Mouse (Mus musculus): ENCODE measurements at regions not wholly inside any gene's neighbourhood (a gene's known extent, or its start where the extent isn't known, plus 50 kb on each side); places are given as distances from the start of the nearest gene placed in this dataset.

GRCm38 (mm10) chr4:124323589-124323988 lies 287.0 kb downstream of the 3100002H09Rik start:
- H3K4me1 ChIP-seq (ENCODE audit: insufficient read depth, low read depth, low read length): no peaks in the 10 kb centered on the region
- no peaks in the 10 kb centered on the region for H3K27me3 ChIP-seq (replicated peaks; ENCODE audit: insufficient read depth, low read length)
- H3K27ac ChIP-seq (ENCODE audit: low read length): no peak overlapping the region
- H3K36me3 ChIP-seq (ENCODE audit: insufficient read depth, low read length): no peaks in the 10 kb centered on the region
- ATAC-seq (no peak), DNase-seq (ENCODE audit: low spot score) (no peak)
- no peaks in the 10 kb centered on the region for H3K9me3 ChIP-seq (ENCODE audit: low read length)
- 61% methylated on average over 3 of the region's 3 CpGs for WGBS
- TF ChIP-seq CTCF (IDR thresholded peaks at IDR 0.05): no peak
- no peak for TF ChIP-seq EP300 (IDR thresholded peaks at IDR 0.05)
- H3K4me2 ChIP-seq (replicated peaks; ENCODE audit: low read depth, low read length): no peak overlapping the region
- no peak overlapping the region for H3K4me3 ChIP-seq (ENCODE audit: low read depth, low read length)
- no peak overlapping the region for H3K9ac ChIP-seq (replicated peaks; ENCODE audit: low read depth)

- 55% methylated on average over 7 of the region's 7 CpGs for WGBS
- no peak for TF ChIP-seq CTCF (IDR thresholded peaks at IDR 0.05)
- no peak for TF ChIP-seq EP300 (IDR thresholded peaks at IDR 0.05)
- H3K4me2 ChIP-seq (replicated peaks; ENCODE audit: low read depth, low read length): no peak overlapping the region
- H3K9ac ChIP-seq (replicated peaks; ENCODE audit: low read depth): no peak overlapping the region
- no peaks in the 10 kb centered on the region for H3K4me1 ChIP-seq (ENCODE audit: insufficient read depth, low read depth, low read length)
- ATAC-seq: no peak
- H3K4me3 ChIP-seq (ENCODE audit: low read depth, low read length): no peak overlapping the region
- H3K9me3 ChIP-seq (ENCODE audit: low read length): no peaks in the 10 kb centered on the region
- no peak overlapping the region for H3K27ac ChIP-seq (ENCODE audit: low read length)
- no peak for DNase-seq (ENCODE audit: low spot score)
- H3K36me3 ChIP-seq (ENCODE audit: insufficient read depth, low read length): no peaks in the 10 kb centered on the region
- no peaks in the 10 kb centered on the region for H3K27me3 ChIP-seq (replicated peaks; ENCODE audit: insufficient read depth, low read length)
Measured at GRCm38 (mm10) chr4:124321221-124321620, 289.4 kb downstream of the 3100002H09Rik start.

- ATAC-seq (no peak), DNase-seq (ENCODE audit: low spot score) (peak; percentile 24)
- H3K9me3 ChIP-seq (ENCODE audit: low read length): no peaks in the 10 kb centered on the region
- no peak for TF ChIP-seq CTCF (IDR thresholded peaks at IDR 0.05)
- TF ChIP-seq EP300 (IDR thresholded peaks at IDR 0.05): no peak
- no peak overlapping the region for H3K9ac ChIP-seq (replicated peaks; ENCODE audit: low read depth)
- no peak overlapping the region for H3K4me2 ChIP-seq (replicated peaks; ENCODE audit: low read depth, low read length)
- no peak overlapping the region for H3K27ac ChIP-seq (ENCODE audit: low read length)
- no peaks in the 10 kb centered on the region for H3K4me1 ChIP-seq (ENCODE audit: insufficient read depth, low read depth, low read length)
- H3K4me3 ChIP-seq (ENCODE audit: low read depth, low read length): no peak overlapping the region
- WGBS: 11% methylated on average over 4 of the region's 4 CpGs
- H3K36me3 ChIP-seq (ENCODE audit: insufficient read depth, low read length): no peaks in the 10 kb centered on the region
- no peaks in the 10 kb centered on the region for H3K27me3 ChIP-seq (replicated peaks; ENCODE audit: insufficient read depth, low read length)
Measured at GRCm38 (mm10) chr4:124317042-124317441, 293.6 kb downstream of the 3100002H09Rik start.

GRCm38 (mm10) chr4:124311657-124312056 lies 298.9 kb downstream of the 3100002H09Rik start:
- DNase-seq (ENCODE audit: low spot score) (no peak), ATAC-seq (no peak)
- H3K9ac ChIP-seq (replicated peaks; ENCODE audit: low read depth): no peak overlapping the region
- no peak overlapping the region for H3K27ac ChIP-seq (ENCODE audit: low read length)
- H3K9me3 ChIP-seq (ENCODE audit: low read length): no peaks in the 10 kb centered on the region
- TF ChIP-seq CTCF (IDR thresholded peaks at IDR 0.05) (no peak), EP300 (IDR thresholded peaks at IDR 0.05) (no peak)
- no peak overlapping the region for H3K4me3 ChIP-seq (ENCODE audit: low read depth, low read length)
- 58% methylated on average over 5 of the region's 5 CpGs for WGBS
- no peaks in the 10 kb centered on the region for H3K27me3 ChIP-seq (replicated peaks; ENCODE audit: insufficient read depth, low read length)
- H3K4me1 ChIP-seq (ENCODE audit: insufficient read depth, low read depth, low read length): no peaks in the 10 kb centered on the region
- H3K36me3 ChIP-seq (ENCODE audit: insufficient read depth, low read length): no peaks in the 10 kb centered on the region
- H3K4me2 ChIP-seq (replicated peaks; ENCODE audit: low read depth, low read length): no peak overlapping the region

GRCm38 (mm10) chr4:124310594-124310993 lies 300.0 kb downstream of the 3100002H09Rik start:
- H3K36me3 ChIP-seq (ENCODE audit: insufficient read depth, low read length): no peaks in the 10 kb centered on the region
- no peak overlapping the region for H3K4me2 ChIP-seq (replicated peaks; ENCODE audit: low read depth, low read length)
- 4% methylated on average over 10 of the region's 10 CpGs for WGBS

GRCm38 (mm10) chr4:124305871-124306555 lies 304.6 kb downstream of the 3100002H09Rik start:
- 73% methylated on average over 10 of the region's 10 CpGs for WGBS
- H3K27ac ChIP-seq (ENCODE audit: low read length): no peak overlapping the region
- no peak for DNase-seq (ENCODE audit: low spot score)
- ATAC-seq: no peak
- no peaks in the 10 kb centered on the region for H3K4me1 ChIP-seq (ENCODE audit: insufficient read depth, low read depth, low read length)
- no peak overlapping the region for H3K9ac ChIP-seq (replicated peaks; ENCODE audit: low read depth)
- no peaks in the 10 kb centered on the region for H3K36me3 ChIP-seq (ENCODE audit: insufficient read depth, low read length)
- no peak overlapping the region for H3K4me2 ChIP-seq (replicated peaks; ENCODE audit: low read depth, low read length)
- H3K27me3 ChIP-seq (replicated peaks; ENCODE audit: insufficient read depth, low read length): no peaks in the 10 kb centered on the region
- no peak overlapping the region for H3K4me3 ChIP-seq (ENCODE audit: low read depth, low read length)
- no peaks in the 10 kb centered on the region for H3K9me3 ChIP-seq (ENCODE audit: low read length)
- no peak for TF ChIP-seq CTCF (IDR thresholded peaks at IDR 0.05)
- TF ChIP-seq EP300 (IDR thresholded peaks at IDR 0.05): no peak

More at GRCm38 (mm10) chr4:124310594-124310993, 300.0 kb downstream of the 3100002H09Rik start:
- no peak overlapping the region for H3K27ac ChIP-seq (ENCODE audit: low read length)
- ATAC-seq (no peak), DNase-seq (ENCODE audit: low spot score) (no peak)
- no peak overlapping the region for H3K9ac ChIP-seq (replicated peaks; ENCODE audit: low read depth)
- H3K27me3 ChIP-seq (replicated peaks; ENCODE audit: insufficient read depth, low read length): no peaks in the 10 kb centered on the region
- no peaks in the 10 kb centered on the region for H3K4me1 ChIP-seq (ENCODE audit: insufficient read depth, low read depth, low read length)
- H3K4me3 ChIP-seq (ENCODE audit: low read depth, low read length): no peak overlapping the region
- no peaks in the 10 kb centered on the region for H3K9me3 ChIP-seq (ENCODE audit: low read length)
- no peak for TF ChIP-seq CTCF (IDR thresholded peaks at IDR 0.05)
- no peak for TF ChIP-seq EP300 (IDR thresholded peaks at IDR 0.05)

Measured in lung, postnatal 0 days (tissue).